Mouse (Mus musculus): Measurements from ENCODE around the gene Phf23. TPM values are rescaled to one million over a fixed set of nuclear protein-coding genes. Genes with fewer than 3 reads are reported as not detected.

The Phf23 gene
- polyA plus RNA-seq, 1 experiment from 2014 or later = 27.5 TPM

DNA sequence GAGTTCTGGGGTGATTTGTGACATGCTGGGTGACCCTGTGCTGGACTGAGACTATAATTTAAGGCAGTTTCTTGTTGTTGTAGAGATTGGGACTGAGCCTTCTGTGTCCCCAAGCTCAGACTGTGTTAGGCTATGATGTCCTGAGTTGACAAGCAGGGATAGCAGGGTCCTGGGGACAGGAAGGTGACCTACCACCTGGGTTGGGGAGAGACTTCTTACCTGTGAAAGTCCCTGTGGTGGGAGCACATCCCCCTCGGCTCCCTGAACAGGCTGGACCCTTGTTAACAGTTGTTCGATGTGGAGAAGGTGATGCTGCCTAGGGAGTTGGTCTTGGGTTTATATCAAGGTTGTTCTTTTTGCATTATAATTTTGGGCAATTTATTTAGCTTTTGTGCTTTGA is 6.9 kb downstream of the Phf23 start:
- Histone ChIP-seq H3K4me2 (ENCODE audit: low read length) (peak overlapping the region; percentile 96; the same call in 1 of the 2 replicates), H3K27ac (replicated peaks in 1 of 2; ENCODE audit: control insufficient read depth in 1 of 2, insufficient read depth in 1 of 2, low read depth in 2 of 2, low read length in 2 of 2) (no peak overlapping the region), H3K9ac (ENCODE audit: low read length) (peak overlapping the region; percentile 41; the same call in 1 of the 2 replicates), H3K9me3 (ENCODE audit: control insufficient read depth, low read length) (no peaks in the 10 kb centered on the region), H3K27me3 (ENCODE audit: control insufficient read depth, insufficient read depth, low read length) (no peaks in the 10 kb centered on the region), H3K36me3 (ENCODE audit: control insufficient read depth, insufficient read depth, low read length) (peaks cover 59% of the 10 kb centered on the region), H3K4me1 (ENCODE audit: control insufficient read depth in 2 of 2, insufficient read depth in 2 of 2, low read length in 2 of 2) (peaks cover 11 to 25% of the 10 kb centered on the region in 2 experiments), H3K4me3 (ENCODE audit: control insufficient read depth in 1 of 2, insufficient read depth in 1 of 2, low read depth in 1 of 2, low read length in 2 of 2) (0 out of 4 replicates have a peak overlapping the region, but pooled peaks of 1 of the 2 experiments have one; percentile 89)
- WGBS = 95% methylated on average over 2 of the region's 2 CpGs
- ATAC-seq (ENCODE audit: insufficient number of reproducible peaks, insufficient read depth, low FRiP score, low read depth) = no peak

DNA sequence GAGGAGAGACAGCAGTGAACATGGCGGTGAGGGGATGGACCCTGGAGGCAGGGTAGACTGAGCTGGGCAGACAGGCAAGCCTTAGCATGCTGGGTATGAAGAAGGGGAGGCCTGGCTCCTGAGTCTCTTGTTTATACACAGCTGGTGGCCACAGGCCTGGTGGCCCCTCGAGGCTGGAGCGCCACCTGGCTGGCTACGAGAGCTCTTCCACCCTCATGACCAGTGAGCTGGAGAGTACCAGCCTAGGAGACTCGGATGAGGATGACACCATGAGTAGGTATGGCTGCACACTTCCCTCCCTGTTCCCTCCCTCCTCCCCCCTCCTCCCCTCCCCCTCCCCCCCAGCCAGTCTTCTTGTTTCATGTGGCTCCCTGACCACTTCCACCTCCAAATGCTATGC is 9.9 kb downstream of the Phf23 start:
- Histone ChIP-seq H3K36me3 (ENCODE audit: control insufficient read depth, insufficient read depth, low read length) (peaks cover 64% of the 10 kb centered on the region), H3K9me3 (ENCODE audit: control insufficient read depth, low read length) (no peaks in the 10 kb centered on the region), H3K27ac (replicated peaks in 1 of 2; ENCODE audit: control insufficient read depth in 1 of 2, insufficient read depth in 1 of 2, low read depth in 2 of 2, low read length in 2 of 2) (no peak overlapping the region), H3K4me1 (ENCODE audit: control insufficient read depth in 2 of 2, insufficient read depth in 2 of 2, low read length in 2 of 2) (peaks cover 8 to 14% of the 10 kb centered on the region in 2 experiments; a peak in 3 of 4 replicates), H3K27me3 (ENCODE audit: control insufficient read depth, insufficient read depth, low read length) (no peaks in the 10 kb centered on the region), H3K4me2 (ENCODE audit: low read length) (no peak overlapping the region), H3K9ac (ENCODE audit: low read length) (no peak overlapping the region), H3K4me3 (ENCODE audit: control insufficient read depth in 1 of 2, insufficient read depth in 1 of 2, low read depth in 1 of 2, low read length in 2 of 2) (no peak overlapping the region)
- 63% methylated on average over 5 of the region's 5 CpGs for WGBS
- ATAC-seq (ENCODE audit: insufficient number of reproducible peaks, insufficient read depth, low FRiP score, low read depth) = no peak

DNA sequence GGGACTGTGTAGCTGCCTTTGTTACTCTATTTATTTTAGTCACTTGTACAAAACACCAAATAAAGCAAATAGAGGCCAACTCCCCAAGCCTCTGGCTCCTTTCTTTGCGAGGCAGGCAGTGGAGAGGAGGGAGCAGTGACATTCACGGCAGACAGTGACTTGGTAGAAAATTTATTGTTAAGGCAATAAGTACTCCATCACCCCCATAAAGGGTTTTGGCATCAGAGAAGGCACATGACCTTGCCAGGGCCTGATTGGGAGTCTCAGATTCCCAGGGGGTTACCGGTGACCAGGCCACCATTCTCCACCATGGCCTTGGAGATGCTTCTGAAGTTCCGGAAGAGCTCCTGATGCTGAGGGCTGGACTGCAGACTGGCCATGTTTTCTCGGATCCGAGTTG is 14.5 kb downstream of the Phf23 start:
- H3K4me2 ChIP-seq (ENCODE audit: low read length) = no peak overlapping the region
- no peak for ATAC-seq (ENCODE audit: insufficient number of reproducible peaks, insufficient read depth, low FRiP score, low read depth)
- H3K27me3 ChIP-seq (ENCODE audit: control insufficient read depth, insufficient read depth, low read length) = no peaks in the 10 kb centered on the region
- H3K36me3 ChIP-seq (ENCODE audit: control insufficient read depth, insufficient read depth, low read length) = peaks cover 91% of the 10 kb centered on the region
- 82% methylated on average over 6 of the region's 6 CpGs for WGBS
- no peak overlapping the region for H3K27ac ChIP-seq (replicated peaks in 1 of 2; ENCODE audit: control insufficient read depth in 1 of 2, insufficient read depth in 1 of 2, low read depth in 2 of 2, low read length in 2 of 2)
- no peaks in the 10 kb centered on the region for H3K9me3 ChIP-seq (ENCODE audit: control insufficient read depth, low read length)
- no peak overlapping the region for H3K9ac ChIP-seq (ENCODE audit: low read length)
- H3K4me1 ChIP-seq (ENCODE audit: control insufficient read depth in 2 of 2, insufficient read depth in 2 of 2, low read length in 2 of 2) = peaks cover 2 to 7% of the 10 kb centered on the region in 2 experiments; a peak in 3 of 4 replicates
- no peak overlapping the region for H3K4me3 ChIP-seq (ENCODE audit: control insufficient read depth in 1 of 2, insufficient read depth in 1 of 2, low read depth in 1 of 2, low read length in 2 of 2)

DNA sequence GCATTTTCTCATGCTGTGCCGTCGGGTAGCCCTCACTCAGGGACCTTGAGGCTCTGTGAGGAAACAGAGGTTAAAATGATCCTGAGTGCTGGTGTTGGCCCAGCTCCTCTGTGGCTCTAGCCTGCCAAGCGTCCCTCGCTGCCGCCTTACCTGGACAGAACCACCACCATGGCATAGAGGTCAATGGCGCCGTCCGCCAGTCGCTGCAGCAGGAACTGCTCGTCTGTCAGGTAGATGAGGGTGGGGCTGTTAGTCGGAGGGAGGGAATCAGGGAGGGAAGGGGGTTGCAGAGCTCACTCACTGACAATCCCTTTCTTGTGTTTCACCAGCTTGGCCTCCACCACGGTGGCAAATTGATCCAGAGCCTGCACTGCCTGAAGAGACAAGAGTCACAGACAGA is 15.0 kb downstream of the Phf23 start:
- no peaks in the 10 kb centered on the region for H3K27me3 ChIP-seq (ENCODE audit: control insufficient read depth, insufficient read depth, low read length)
- no peaks in the 10 kb centered on the region for H3K9me3 ChIP-seq (ENCODE audit: control insufficient read depth, low read length)
- H3K4me3 ChIP-seq (ENCODE audit: control insufficient read depth in 1 of 2, insufficient read depth in 1 of 2, low read depth in 1 of 2, low read length in 2 of 2) = no peak overlapping the region
- no peak overlapping the region for H3K4me2 ChIP-seq (ENCODE audit: low read length)
- no peak overlapping the region for H3K27ac ChIP-seq (replicated peaks in 1 of 2; ENCODE audit: control insufficient read depth in 1 of 2, insufficient read depth in 1 of 2, low read depth in 2 of 2, low read length in 2 of 2)
- WGBS = 82% methylated on average over 12 of the region's 12 CpGs
- H3K4me1 ChIP-seq (ENCODE audit: control insufficient read depth in 2 of 2, insufficient read depth in 2 of 2, low read length in 2 of 2) = peaks cover 2 to 9% of the 10 kb centered on the region in 2 experiments; a peak in 3 of 4 replicates
- ATAC-seq (ENCODE audit: insufficient number of reproducible peaks, insufficient read depth, low FRiP score, low read depth) = no peak
- no peak overlapping the region for H3K9ac ChIP-seq (ENCODE audit: low read length)
- H3K36me3 ChIP-seq (ENCODE audit: control insufficient read depth, insufficient read depth, low read length) = peaks cover 86% of the 10 kb centered on the region

DNA sequence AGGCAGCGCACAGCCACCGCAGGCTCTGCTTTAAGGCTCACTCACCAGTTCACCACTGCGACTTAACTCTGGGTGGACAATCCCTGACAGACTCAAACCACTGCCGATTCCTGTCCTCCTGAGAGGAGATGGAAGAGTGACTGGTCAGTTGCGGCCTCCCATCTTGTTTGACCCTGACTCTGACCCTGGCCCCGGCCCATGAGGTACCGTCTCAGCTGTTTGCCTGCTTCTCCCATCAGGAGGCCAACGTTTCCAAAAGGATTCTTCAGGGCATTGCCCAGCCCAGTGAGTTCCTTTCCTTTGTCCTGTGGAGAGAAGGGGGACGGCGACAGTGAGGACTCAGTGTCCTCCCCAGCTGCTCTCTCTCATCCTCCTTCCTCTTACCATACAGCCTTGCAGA is 15.4 kb downstream of the Phf23 start:
- H3K27ac ChIP-seq (replicated peaks in 1 of 2; ENCODE audit: control insufficient read depth in 1 of 2, insufficient read depth in 1 of 2, low read depth in 2 of 2, low read length in 2 of 2) = no peak overlapping the region
- H3K36me3 ChIP-seq (ENCODE audit: control insufficient read depth, insufficient read depth, low read length) = peaks cover 82% of the 10 kb centered on the region
- peaks cover 2 to 10% of the 10 kb centered on the region in 2 experiments; a peak in 3 of 4 replicates for H3K4me1 ChIP-seq (ENCODE audit: control insufficient read depth in 2 of 2, insufficient read depth in 2 of 2, low read length in 2 of 2)
- H3K4me2 ChIP-seq (ENCODE audit: low read length) = no peak overlapping the region
- no peak overlapping the region for H3K4me3 ChIP-seq (ENCODE audit: control insufficient read depth in 1 of 2, insufficient read depth in 1 of 2, low read depth in 1 of 2, low read length in 2 of 2)
- no peaks in the 10 kb centered on the region for H3K9me3 ChIP-seq (ENCODE audit: control insufficient read depth, low read length)
- no peaks in the 10 kb centered on the region for H3K27me3 ChIP-seq (ENCODE audit: control insufficient read depth, insufficient read depth, low read length)
- WGBS = 87% methylated on average over 10 of the region's 10 CpGs
- ATAC-seq (ENCODE audit: insufficient number of reproducible peaks, insufficient read depth, low FRiP score, low read depth) = no peak
- H3K9ac ChIP-seq (ENCODE audit: low read length) = no peak overlapping the region

DNA sequence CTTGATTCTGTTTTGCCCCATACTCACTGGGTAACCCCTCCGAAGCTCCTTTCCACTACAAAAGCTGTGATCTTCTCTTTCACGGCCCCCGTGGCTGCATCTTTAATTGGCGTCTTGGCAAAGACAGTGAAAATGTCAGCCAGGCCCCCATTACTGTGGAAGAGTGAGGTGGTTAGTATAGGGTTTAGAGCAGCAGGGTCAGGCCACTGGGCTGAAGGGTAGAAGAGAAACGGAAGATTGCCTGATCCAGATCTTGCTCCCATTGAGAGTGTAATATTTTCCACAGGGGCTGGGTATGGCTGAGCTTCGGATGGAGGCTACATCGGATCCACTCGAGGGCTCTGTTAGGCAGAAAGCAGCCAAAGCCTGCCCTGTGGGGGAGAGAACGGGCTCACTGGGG is 17.4 kb downstream of the Phf23 start:
- no peaks in the 10 kb centered on the region for H3K27me3 ChIP-seq (ENCODE audit: control insufficient read depth, insufficient read depth, low read length)
- peaks cover 9 to 17% of the 10 kb centered on the region in 2 experiments for H3K4me1 ChIP-seq (ENCODE audit: control insufficient read depth in 2 of 2, insufficient read depth in 2 of 2, low read length in 2 of 2)
- ATAC-seq (ENCODE audit: insufficient number of reproducible peaks, insufficient read depth, low FRiP score, low read depth) = no peak
- H3K4me2 ChIP-seq (ENCODE audit: low read length) = no peak overlapping the region
- H3K9ac ChIP-seq (ENCODE audit: low read length) = no peak overlapping the region
- H3K9me3 ChIP-seq (ENCODE audit: control insufficient read depth, low read length) = no peaks in the 10 kb centered on the region
- WGBS = 85% methylated on average over 9 of the region's 9 CpGs
- no peak overlapping the region for H3K4me3 ChIP-seq (ENCODE audit: control insufficient read depth in 1 of 2, insufficient read depth in 1 of 2, low read depth in 1 of 2, low read length in 2 of 2)
- H3K36me3 ChIP-seq (ENCODE audit: control insufficient read depth, insufficient read depth, low read length) = peaks cover 62% of the 10 kb centered on the region
- no peak overlapping the region for H3K27ac ChIP-seq (replicated peaks in 1 of 2; ENCODE audit: control insufficient read depth in 1 of 2, insufficient read depth in 1 of 2, low read depth in 2 of 2, low read length in 2 of 2)

DNA sequence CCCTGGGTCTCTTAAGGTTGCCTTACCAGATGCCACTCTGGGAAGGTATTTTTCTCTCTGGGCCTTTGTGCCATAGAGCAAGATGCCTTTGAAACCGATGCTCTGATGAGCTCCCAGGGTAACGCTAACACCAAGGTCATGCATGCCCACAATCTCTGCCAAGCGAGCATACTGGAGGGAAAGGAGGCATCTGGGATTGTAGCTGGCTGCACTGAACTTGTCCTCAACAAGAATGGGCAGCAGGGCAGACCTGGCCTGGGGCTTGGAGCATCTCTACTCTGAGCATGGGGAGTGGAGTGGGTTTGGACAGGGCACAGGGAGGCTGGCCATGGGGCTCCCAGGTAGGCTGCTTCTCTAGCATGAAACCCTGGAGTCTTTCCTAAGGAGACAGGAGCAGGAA is 17.8 kb downstream of the Phf23 start:
- Histone ChIP-seq H3K36me3 (ENCODE audit: control insufficient read depth, insufficient read depth, low read length) (peaks cover 57% of the 10 kb centered on the region), H3K27ac (replicated peaks in 1 of 2; ENCODE audit: control insufficient read depth in 1 of 2, insufficient read depth in 1 of 2, low read depth in 2 of 2, low read length in 2 of 2) (no peak overlapping the region), H3K9me3 (ENCODE audit: control insufficient read depth, low read length) (no peaks in the 10 kb centered on the region), H3K4me2 (ENCODE audit: low read length) (no peak overlapping the region), H3K27me3 (ENCODE audit: control insufficient read depth, insufficient read depth, low read length) (no peaks in the 10 kb centered on the region), H3K4me3 (ENCODE audit: control insufficient read depth in 1 of 2, insufficient read depth in 1 of 2, low read depth in 1 of 2, low read length in 2 of 2) (no peak overlapping the region), H3K9ac (ENCODE audit: low read length) (no peak overlapping the region), H3K4me1 (ENCODE audit: control insufficient read depth in 2 of 2, insufficient read depth in 2 of 2, low read length in 2 of 2) (peaks cover 12 to 20% of the 10 kb centered on the region in 2 experiments)
- ATAC-seq (ENCODE audit: insufficient number of reproducible peaks, insufficient read depth, low FRiP score, low read depth) = no peak
- 85% methylated on average over 3 of the region's 3 CpGs for WGBS

DNA sequence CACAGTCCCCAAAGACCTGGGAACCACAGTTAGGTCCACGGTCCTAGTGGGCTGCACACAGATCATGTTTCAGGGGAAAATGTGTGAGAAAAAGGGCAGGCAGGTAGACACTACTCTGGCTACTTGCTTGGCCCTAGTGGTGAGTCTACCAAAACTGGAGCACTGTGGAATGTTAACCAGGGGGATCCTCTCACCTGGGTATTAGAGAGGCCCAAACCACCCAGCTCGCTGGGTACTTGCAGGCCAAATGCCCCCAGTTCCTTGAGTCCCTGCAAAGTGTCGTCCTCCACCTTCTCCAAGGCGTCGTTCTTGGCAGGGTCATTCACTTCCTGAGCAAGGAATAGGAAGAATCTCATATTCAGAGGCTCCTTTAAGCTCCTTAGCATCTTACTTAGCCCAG is 18.5 kb downstream of the Phf23 start:
- Histone ChIP-seq H3K4me3 (ENCODE audit: control insufficient read depth in 1 of 2, insufficient read depth in 1 of 2, low read depth in 1 of 2, low read length in 2 of 2) (peak overlapping the region in 1 of 2 experiments; percentile 70; a peak in 1 of 4 replicates), H3K36me3 (ENCODE audit: control insufficient read depth, insufficient read depth, low read length) (peaks cover 51% of the 10 kb centered on the region), H3K4me2 (ENCODE audit: low read length) (peak overlapping the region; percentile 81), H3K27me3 (ENCODE audit: control insufficient read depth, insufficient read depth, low read length) (no peaks in the 10 kb centered on the region), H3K9ac (ENCODE audit: low read length) (peak overlapping the region; percentile 89), H3K4me1 (ENCODE audit: control insufficient read depth in 2 of 2, insufficient read depth in 2 of 2, low read length in 2 of 2) (peaks cover 12 to 26% of the 10 kb centered on the region in 2 experiments), H3K9me3 (ENCODE audit: control insufficient read depth, low read length) (no peaks in the 10 kb centered on the region), H3K27ac (replicated peaks in 1 of 2; ENCODE audit: control insufficient read depth in 1 of 2, insufficient read depth in 1 of 2, low read depth in 2 of 2, low read length in 2 of 2) (peak overlapping the region in 1 of 2 experiments; percentile 85; a peak in 1 of 4 replicates)
- WGBS = 62% methylated on average over 5 of the region's 5 CpGs
- no peak for ATAC-seq (ENCODE audit: insufficient number of reproducible peaks, insufficient read depth, low FRiP score, low read depth)
